Mouse (Mus musculus) embryonic facial prominence, embryonic 10.5 days (tissue): ENCODE data around the gene Sh3pxd2a. TPM values are rescaled to one million over a fixed set of nuclear protein-coding genes. Genes with fewer than 3 reads are reported as not detected.

ENCODE experiments used
- DNase-seq: peaks from one replicate; pipeline ENCODE4 v3.0.0-alpha.2; 2017; ENCODE audit warnings: low spot score
- H3K27ac ChIP-seq: fragments of 300-500 bp; sonication (generic); replicated peaks from 2 replicates; pipeline ENCODE4 v1.5.1; 2016; ENCODE audit warnings: mild to moderate bottlenecking
- H3K27me3 ChIP-seq: fragments of 300-500 bp; sonication (generic); replicated peaks from 2 replicates; pipeline ENCODE4 v1.6.1; 2016; ENCODE audit warnings: low read depth, mild to moderate bottlenecking; ENCODE audit not compliant: poor library complexity, severe bottlenecking
- H3K36me3 ChIP-seq: fragments of 300-500 bp; sonication (generic); replicated peaks from 2 replicates; pipeline ENCODE4 v1.6.1; 2016; ENCODE audit warnings: mild to moderate bottlenecking, moderate library complexity
- H3K4me1 ChIP-seq: fragments of 300-500 bp; sonication (generic); 2 replicates; pipeline ENCODE4 v1.6.1; 2016
- H3K4me3 ChIP-seq: fragments of 300-500 bp; sonication (generic); 2 replicates; pipeline ENCODE4 v1.5.1; 2016; ENCODE audit warnings: mild to moderate bottlenecking, moderate library complexity
- H3K9me3 ChIP-seq: fragments of 300-500 bp; sonication (generic); 2 replicates; pipeline ENCODE4 v1.6.1; 2016; ENCODE audit warnings: mild to moderate bottlenecking
- WGBS: fragments of 180-500 bp; shearing (Covaris S2); methylation state at CpG from one replicate; pipeline ENCODE4 v1.1.7; 2016; 5-methylcytosine and 5-hydroxymethylcytosine counted together
- microRNA-seq: library from miRNA; unstranded; fragments of <30 nt; microRNA quantifications from one replicate; pipeline ENCODE4, GENCODE M21; 2017
- polyA plus RNA-seq: library from polyadenylated mRNA; unstranded; fragments of >200 nt; fragmentation: Nextera tagmentation; extraction: Ambion mirVana; gene quantifications from 2 replicates; pipeline ENCODE4 v1.2.1, GENCODE M21; 2016

The Sh3pxd2a gene
- polyA plus RNA-seq, 1 experiment from 2014 or later = 2.9 TPM

DNA sequence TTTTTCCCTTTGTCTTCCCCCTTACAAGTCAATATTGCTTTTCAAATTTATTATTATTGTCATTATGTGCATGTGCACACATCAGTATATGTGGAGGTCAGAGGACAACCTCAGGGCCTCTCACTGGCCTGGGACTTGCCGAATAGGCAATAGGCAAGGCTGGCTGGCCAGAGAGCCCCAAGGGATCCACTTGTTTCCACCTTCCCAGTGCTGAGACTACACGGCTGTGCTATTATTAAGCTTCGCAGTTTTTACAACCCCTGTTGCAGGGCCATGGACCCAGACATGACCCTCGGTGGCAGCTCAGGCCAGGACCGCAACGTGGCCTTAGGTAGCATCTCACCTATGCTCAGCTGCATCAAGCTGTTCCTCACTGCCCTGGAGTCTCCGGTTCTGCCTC is 251.8 kb downstream of the Sh3pxd2a start:
- H3K4me1 ChIP-seq = peaks cover 5% of the 10 kb centered on the region; the same call in 1 of the 2 replicates
- WGBS = 80% methylated on average over 7 of the region's 7 CpGs
- H3K4me3 ChIP-seq = no peak overlapping the region
- H3K36me3 ChIP-seq = no peaks in the 10 kb centered on the region
- H3K9me3 ChIP-seq = no peaks in the 10 kb centered on the region
- H3K27ac ChIP-seq = no peak overlapping the region
- DNase-seq = no peak
- no peaks in the 10 kb centered on the region for H3K27me3 ChIP-seq

DNA sequence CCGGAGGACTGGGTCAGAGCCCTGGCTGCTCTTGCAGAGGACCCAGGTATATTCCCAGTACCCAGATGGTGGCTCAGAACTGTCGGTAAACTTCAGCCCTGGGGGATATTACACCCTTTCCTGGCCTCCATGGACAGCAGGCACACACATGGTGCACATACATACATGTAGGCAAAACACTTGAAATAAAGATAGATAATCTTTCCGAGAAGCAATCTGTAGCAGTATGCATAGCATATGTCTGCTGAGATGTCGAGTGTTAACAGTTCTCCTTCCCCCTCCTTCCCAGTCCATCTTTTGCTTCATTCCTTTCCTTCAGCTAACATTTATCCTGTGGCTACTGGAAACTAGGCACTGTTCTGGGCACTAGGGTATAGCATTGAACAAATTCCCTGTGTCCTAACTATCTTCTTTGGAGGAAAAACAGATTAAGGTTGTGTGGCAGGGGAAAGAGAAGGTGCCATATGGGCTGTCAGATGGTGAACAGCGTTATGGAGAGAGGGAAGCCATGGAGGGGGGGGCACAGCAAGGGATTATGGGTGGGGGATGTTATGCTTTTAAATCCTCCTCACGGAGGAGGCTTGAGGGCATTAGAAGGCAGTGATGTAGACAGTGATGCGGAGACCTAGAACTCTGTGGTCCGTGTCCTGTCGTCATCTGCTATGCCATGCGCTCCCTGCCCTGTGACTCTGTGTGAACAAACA is 252.4 kb downstream of the Sh3pxd2a start:
- H3K4me3 ChIP-seq = no peak overlapping the region
- 80% methylated on average over 10 of the region's 10 CpGs for WGBS
- no peak overlapping the region for H3K27ac ChIP-seq

DNA sequence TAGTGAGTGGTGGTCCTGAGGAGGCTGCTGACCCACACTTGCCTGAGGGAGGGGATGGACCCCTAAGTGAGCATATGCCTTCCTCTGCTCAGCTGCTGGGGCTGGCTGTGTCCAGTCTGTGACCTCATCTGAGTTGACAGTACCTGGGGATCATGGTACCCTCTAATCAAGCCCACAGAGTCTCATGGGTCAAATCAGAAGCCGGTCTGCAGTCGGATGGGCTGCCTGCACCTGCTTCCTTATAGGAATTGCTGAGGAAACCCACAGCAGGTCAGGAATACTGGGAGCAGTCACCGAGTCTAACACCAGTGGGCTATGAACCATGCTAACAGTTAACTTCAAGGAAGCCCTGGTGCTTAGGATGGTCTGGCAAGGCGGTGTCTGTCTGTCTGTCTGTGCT is 253.8 kb downstream of the Sh3pxd2a start:
- Histone ChIP-seq H3K27ac (no peak overlapping the region), H3K36me3 (no peaks in the 10 kb centered on the region), H3K4me1 (peaks cover 5% of the 10 kb centered on the region; the same call in 1 of the 2 replicates), H3K4me3 (no peak overlapping the region), H3K27me3 (no peaks in the 10 kb centered on the region), H3K9me3 (no peaks in the 10 kb centered on the region)
- no peak for DNase-seq
- WGBS = 89% methylated on average over 4 of the region's 4 CpGs

More for the DNA sequence above, 252.4 kb downstream of the Sh3pxd2a start:
- H3K4me1 ChIP-seq = peaks cover 5% of the 10 kb centered on the region; the same call in 1 of the 2 replicates
- no peaks in the 10 kb centered on the region for H3K27me3 ChIP-seq
- no peaks in the 10 kb centered on the region for H3K36me3 ChIP-seq
- no peak for DNase-seq
- no peaks in the 10 kb centered on the region for H3K9me3 ChIP-seq

Small RNAs within 50 kb of the gene (microRNA-seq; reads per million reads assigned to microRNA genes)
- not detected for gene Mir6995

Other genes starting within 250 kb of the Sh3pxd2a start
- gene Stn1, start 73.1 kb upstream of the Sh3pxd2a start, polyA plus RNA-seq = 68.3 and 70.6 TPM in 2 replicates
- gene Slk, start 115.3 kb upstream of the Sh3pxd2a start, polyA plus RNA-seq = 7.8 and 8.9 TPM in 2 replicates
- 0.40 and 1.6 TPM in 2 replicates for gene Col17a1, start 227.7 kb upstream of the Sh3pxd2a start, polyA plus RNA-seq